Mouse (Mus musculus) c-Kit-positive CD71-positive TER-119-positive erythroid progenitor cells, embryonic 14.5 days (primary cell): ENCODE measurements around the gene Smim5.
A peak's percentile ranks its signal among the peaks of the same experiment; 100 is the strongest.
"Not testable (repeated sequence)": the region's sequence is repeated elsewhere in the genome, so short reads cannot be mapped to it uniquely, and the experiment has no call there.

Source experiments
- DNase-seq: peaks from one replicate; pipeline ENCODE4 v3.0.0-alpha.2; 2013; ENCODE audit warnings: low spot score

The Smim5 gene

GRCm38 (mm10) chr11:115899486-115900266 is at the start of gene Smim5:
Smim5 (plus strand) TSS chr11:115899966.
- DNase-seq, result peak; percentile 67

GRCm38 (mm10) chr11:115854674-115855073 is 45.1 kb upstream of the Smim5 start:
- no peak for DNase-seq

GRCm38 (mm10) chr11:115857146-115857545 is 42.6 kb upstream of the Smim5 start:
- DNase-seq, result not testable (repeated sequence)

- no peak for DNase-seq
Observed at GRCm38 (mm10) chr11:115857936-115858335, 41.8 kb upstream of the Smim5 start.

GRCm38 (mm10) chr11:115858354-115858753 is 41.4 kb upstream of the Smim5 start, which contains the start of gene Myo15b:
Myo15b (plus strand) TSS chr11:115858406.
- DNase-seq, result no peak

GRCm38 (mm10) chr11:115859143-115859945 is 40.4 kb upstream of the Smim5 start:
- DNase-seq, result peak; percentile 66

GRCm38 (mm10) chr11:115863895-115864294 is 35.9 kb upstream of the Smim5 start:
- no peak for DNase-seq

GRCm38 (mm10) chr11:115869393-115869792 is 30.4 kb upstream of the Smim5 start:
- DNase-seq, result peak; percentile 47

- DNase-seq, result no peak
Observed at GRCm38 (mm10) chr11:115872437-115872836, 27.3 kb upstream of the Smim5 start.

GRCm38 (mm10) chr11:115875935-115876334 is 23.8 kb upstream of the Smim5 start:
- no peak for DNase-seq

GRCm38 (mm10) chr11:115876438-115876837 is 23.3 kb upstream of the Smim5 start:
- DNase-seq, result no peak

GRCm38 (mm10) chr11:115877174-115877755 is 22.5 kb upstream of the Smim5 start:
- DNase-seq, result no peak

GRCm38 (mm10) chr11:115878071-115878470 is 21.7 kb upstream of the Smim5 start:
- DNase-seq, result no peak

- DNase-seq, result peak; percentile 62
Observed at GRCm38 (mm10) chr11:115881002-115881401, 18.8 kb upstream of the Smim5 start.

GRCm38 (mm10) chr11:115883251-115883650 is 16.5 kb upstream of the Smim5 start:
- DNase-seq, result no peak

GRCm38 (mm10) chr11:115884361-115884760 is 15.4 kb upstream of the Smim5 start:
- no peak for DNase-seq

- DNase-seq, result no peak
Observed at GRCm38 (mm10) chr11:115885281-115885680, 14.5 kb upstream of the Smim5 start.

- DNase-seq, result no peak
Observed at GRCm38 (mm10) chr11:115886446-115886845, 13.3 kb upstream of the Smim5 start.

- no peak for DNase-seq
Observed at GRCm38 (mm10) chr11:115888020-115888419, 11.7 kb upstream of the Smim5 start.

GRCm38 (mm10) chr11:115889159-115889558 is 10.6 kb upstream of the Smim5 start:
- DNase-seq, result no peak

GRCm38 (mm10) chr11:115892213-115892612 is 7.6 kb upstream of the Smim5 start:
- DNase-seq, result no peak

- no peak for DNase-seq
Observed at GRCm38 (mm10) chr11:115893071-115893470, 6.7 kb upstream of the Smim5 start.
